Mouse (Mus musculus) G1E (cell line): ENCODE results near the gene Rarres2.

ENCODE experiments used
- CTCF ChIP-seq: IDR thresholded peaks from 2 replicates; pipeline ENCODE4 v1.5.1; 2012; ENCODE audit warnings: low read depth, low read length, inconsistent platforms, mixed read lengths
- GATA2 ChIP-seq: IDR thresholded peaks from 2 replicates; pipeline ENCODE4 v1.6.1; 2012; ENCODE audit warnings: low read depth, low read length, inconsistent platforms, borderline replicate concordance

GRCm38 (mm10) chr6:48614756-48615155 is 42.2 kb upstream of the Rarres2 start:
- no peak for TF ChIP-seq CTCF
- TF ChIP-seq GATA2 = no peak
